Comparison of ENCODE assay signal across 19 mouse cellular contexts in the genomic region with DNA sequence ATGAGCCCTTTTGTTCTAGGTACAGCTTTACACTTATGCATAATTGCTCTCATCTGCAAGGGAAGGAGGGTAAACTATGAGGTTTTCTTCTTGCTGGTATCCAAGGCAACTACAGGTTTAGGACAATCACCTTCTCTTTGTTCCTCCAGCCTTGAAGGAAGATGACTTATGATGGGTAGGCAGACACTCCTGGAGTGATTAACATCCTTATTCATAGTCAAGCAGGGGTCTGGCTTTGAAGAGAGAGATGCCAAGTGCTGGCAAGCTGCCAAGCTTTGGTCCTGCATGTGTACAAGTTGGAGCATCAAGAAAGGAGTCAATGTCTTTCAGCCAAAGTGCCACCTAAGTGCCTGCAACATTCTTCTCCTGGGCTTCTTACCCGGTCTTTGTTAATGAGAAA.
DNase-seq lines count a peak whose midpoint lies in the region; ATAC-seq lines count a peak whose summit lies in the region.
"Had no signal": no experiment of that assay in that cellular context is flagged by ENCODE, and none has a peak within 500 bp of the region (broad histone marks: within the 10 kb centered on the region; RNA-seq: fewer than 3 reads in every experiment).

No protein-coding gene starts in this region.

- H3K36me3 ChIP-seq in forebrain, embryonic 14.5 days (ENCODE audit: control insufficient read depth, insufficient read depth, low read length), result no peaks in the 10 kb centered on the region
- no peaks in the 10 kb centered on the region for H3K36me3 ChIP-seq in forebrain, embryonic 12.5 days (replicated peaks)
- no peaks in the 10 kb centered on the region for H3K36me3 ChIP-seq in kidney, embryonic 15.5 days
- H3K36me3 ChIP-seq: embryonic facial prominence, embryonic 12.5 days; G1E; heart, embryonic 13.5 days; hindbrain, embryonic 13.5 days had no signal

- WGBS in forebrain, embryonic 14.5 days, result 80% methylated on average over 1 of the region's 1 CpGs
- 89% methylated on average over 1 of the region's 1 CpGs for WGBS in forebrain, embryonic 12.5 days
- 93% methylated on average over 1 of the region's 1 CpGs for WGBS in kidney, embryonic 15.5 days

- H3K27ac ChIP-seq in forebrain, embryonic 14.5 days (ENCODE audit: low read depth, low read length), result no peak overlapping the region
- no peak overlapping the region for H3K27ac ChIP-seq in forebrain, embryonic 12.5 days
- no peak overlapping the region for H3K27ac ChIP-seq in kidney, embryonic 15.5 days
- H3K27ac ChIP-seq: embryonic facial prominence, embryonic 12.5 days; heart, embryonic 13.5 days; hindbrain, embryonic 13.5 days had no signal

- H3K4me2 ChIP-seq in forebrain, embryonic 14.5 days (ENCODE audit: low read length), result no peak overlapping the region
- no peak overlapping the region for H3K4me2 ChIP-seq in forebrain, embryonic 12.5 days
- H3K4me2 ChIP-seq in kidney, embryonic 15.5 days, result no peak overlapping the region
- H3K4me2 ChIP-seq: embryonic facial prominence, embryonic 12.5 days; heart, embryonic 13.5 days; hindbrain, embryonic 13.5 days had no signal

- no peak overlapping the region for H3K9ac ChIP-seq in forebrain, embryonic 14.5 days (ENCODE audit: low read length)
- no peak overlapping the region for H3K9ac ChIP-seq in forebrain, embryonic 12.5 days
- H3K9ac ChIP-seq in kidney, embryonic 15.5 days, result no peak overlapping the region
- H3K9ac ChIP-seq: embryonic facial prominence, embryonic 12.5 days; forebrain, postnatal 0 days; heart, embryonic 13.5 days; hindbrain, embryonic 13.5 days had no signal

- no peaks in the 10 kb centered on the region for H3K9me3 ChIP-seq in forebrain, embryonic 14.5 days (replicated peaks; ENCODE audit: control insufficient read depth, low read length)
- no peaks in the 10 kb centered on the region for H3K9me3 ChIP-seq in forebrain, embryonic 12.5 days
- H3K9me3 ChIP-seq in kidney, embryonic 15.5 days (replicated peaks), result no peaks in the 10 kb centered on the region
- H3K9me3 ChIP-seq: embryonic facial prominence, embryonic 12.5 days; heart, embryonic 13.5 days; hindbrain, embryonic 13.5 days had no signal

- H3K4me3 ChIP-seq in forebrain, embryonic 14.5 days (ENCODE audit: low read depth, low read length), result no peak overlapping the region
- no peak overlapping the region for H3K4me3 ChIP-seq in forebrain, embryonic 12.5 days (replicated peaks)
- H3K4me3 ChIP-seq in kidney, embryonic 15.5 days (replicated peaks), result no peak overlapping the region
- H3K4me3 ChIP-seq: embryonic facial prominence, embryonic 12.5 days; heart, embryonic 13.5 days; hindbrain, embryonic 13.5 days had no signal

- ATAC-seq in forebrain, embryonic 14.5 days, result no peak
- ATAC-seq in forebrain, embryonic 12.5 days (ENCODE audit: low FRiP score), result no peak
- no peak for ATAC-seq in kidney, embryonic 15.5 days (replicated peaks; ENCODE audit: low FRiP score)
- ATAC-seq: activated CD4-positive, CD25-positive, alpha-beta regulatory T cell, adult 4 months; forebrain, postnatal 0 days; intestine, embryonic 16.5 days had no signal

- H3K4me1 ChIP-seq in forebrain, embryonic 14.5 days (ENCODE audit: control insufficient read depth, insufficient read depth, low read length), result no peaks in the 10 kb centered on the region
- no peaks in the 10 kb centered on the region for H3K4me1 ChIP-seq in forebrain, embryonic 12.5 days
- no peaks in the 10 kb centered on the region for H3K4me1 ChIP-seq in kidney, embryonic 15.5 days
- H3K4me1 ChIP-seq: embryonic facial prominence, embryonic 12.5 days; hindbrain, embryonic 13.5 days had no signal

- peak; percentile 13 for DNase-seq in forebrain, embryonic 14.5 days (ENCODE audit: low spot score)
- peak; percentile 11 for DNase-seq in kidney, postnatal 10 days
- DNase-seq in right cerebral cortex, postnatal 14 days, result peak; percentile 6
- no peak for DNase-seq in right cerebral cortex, postnatal 25 days
- DNase-seq in ZHBTc4 (ENCODE audit: low read depth, low spot score), result peak; percentile 70
- DNase-seq in embryo, embryonic 10 days (ENCODE audit: low spot score), result no peak
- DNase-seq: adrenal gland, postnatal 14 days; cerebellum, adult 9-10 months; forebrain, postnatal 0 days; gastrocnemius, postnatal 14 days; heart, postnatal 36 days had no signal

- H3K27me3 ChIP-seq in forebrain, embryonic 14.5 days (replicated peaks; ENCODE audit: control insufficient read depth, insufficient read depth, low read length), result no peaks in the 10 kb centered on the region; the same call in 1 of the 2 replicates
- H3K27me3 ChIP-seq in forebrain, embryonic 12.5 days, result peaks cover 19% of the 10 kb centered on the region
- H3K27me3 ChIP-seq in kidney, embryonic 15.5 days, result no peaks in the 10 kb centered on the region
- H3K27me3 ChIP-seq: embryonic facial prominence, embryonic 12.5 days; heart, embryonic 13.5 days; hindbrain, embryonic 13.5 days had no signal

Comparison
In these comparisons a context has a peak if more than half of its experiments do, and no peak if none do; other contexts are left out.
1. DNase-seq: peak in forebrain, embryonic 14.5 days (single experiment), kidney, postnatal 10 days (single experiment), right cerebral cortex, postnatal 14 days (single experiment) and ZHBTc4 (single experiment); none in right cerebral cortex, postnatal 25 days (single experiment) and embryo, embryonic 10 days (single experiment).